Mouse (Mus musculus) embryonic facial prominence, embryonic 12.5 days (tissue): ENCODE measurements around the gene Fcnb. TPM values are rescaled to one million over a fixed set of nuclear protein-coding genes. Genes with fewer than 3 reads are reported as not detected.

ENCODE experiments used
- ATAC-seq: fragments of 200-750 bp; cut with Nextera tagmentation; 2 replicates; pipeline ENCODE4 v1.8.0; 2017; ENCODE audit not compliant: insufficient number of reproducible peaks, insufficient read depth, low FRiP score, low TSS enrichment
- H3K27ac ChIP-seq: fragments of 300-500 bp; sonication (generic); 2 replicates; pipeline ENCODE4 v1.5.1; 2016; ENCODE audit warnings: mild to moderate bottlenecking
- H3K27me3 ChIP-seq: fragments of 300-500 bp; sonication (generic); 2 replicates; pipeline ENCODE4 v1.6.1; 2016; ENCODE audit warnings: mild to moderate bottlenecking, moderate library complexity
- H3K36me3 ChIP-seq: fragments of 300-500 bp; sonication (generic); 2 replicates; pipeline ENCODE4 v1.6.1; 2016; ENCODE audit warnings: mild to moderate bottlenecking
- H3K4me1 ChIP-seq: fragments of 300-500 bp; sonication (generic); 2 replicates; pipeline ENCODE4 v1.6.1; 2016
- H3K4me2 ChIP-seq: fragments of 300-500 bp; sonication (generic); replicated peaks from 2 replicates; pipeline ENCODE4 v1.6.1; 2016; ENCODE audit warnings: mild to moderate bottlenecking, moderate library complexity
- H3K4me3 ChIP-seq: fragments of 300-500 bp; sonication (generic); 2 replicates; pipeline ENCODE4 v1.5.1; 2016; ENCODE audit warnings: mild to moderate bottlenecking
- H3K9ac ChIP-seq: fragments of 300-500 bp; sonication (generic); 2 replicates; pipeline ENCODE4 v1.6.1; 2016; ENCODE audit warnings: mild to moderate bottlenecking, moderate library complexity
- H3K9me3 ChIP-seq: fragments of 300-500 bp; sonication (generic); 2 replicates; pipeline ENCODE4 v1.6.1; 2016; ENCODE audit warnings: mild to moderate bottlenecking, moderate library complexity
- WGBS: fragments of 180-500 bp; shearing (Covaris S2); methylation state at CpG from one replicate; pipeline ENCODE4 v1.1.7; 2016; 5-methylcytosine and 5-hydroxymethylcytosine counted together
- polyA plus RNA-seq: library from polyadenylated mRNA; unstranded; fragments of >200 nt; fragmentation: Nextera tagmentation; extraction: Ambion mirVana; gene quantifications from 2 replicates; pipeline ENCODE4 v1.2.1, GENCODE M21; 2016

The Fcnb gene
- polyA plus RNA-seq, 1 experiment from 2014 or later = not detected

GRCm38 (mm10) chr2:28103653-28104052 is 19.0 kb upstream of the Fcnb start:
- Histone ChIP-seq H3K27ac (no peak overlapping the region), H3K9ac (no peak overlapping the region), H3K9me3 (no peaks in the 10 kb centered on the region), H3K36me3 (no peaks in the 10 kb centered on the region), H3K4me1 (peaks cover 5% of the 10 kb centered on the region), H3K4me2 (no peak overlapping the region), H3K27me3 (peaks cover 5% of the 10 kb centered on the region; the same call in 1 of the 2 replicates), H3K4me3 (no peak overlapping the region)
- no peak for ATAC-seq
- WGBS = 42% methylated on average over 2 of the region's 2 CpGs

DNA sequence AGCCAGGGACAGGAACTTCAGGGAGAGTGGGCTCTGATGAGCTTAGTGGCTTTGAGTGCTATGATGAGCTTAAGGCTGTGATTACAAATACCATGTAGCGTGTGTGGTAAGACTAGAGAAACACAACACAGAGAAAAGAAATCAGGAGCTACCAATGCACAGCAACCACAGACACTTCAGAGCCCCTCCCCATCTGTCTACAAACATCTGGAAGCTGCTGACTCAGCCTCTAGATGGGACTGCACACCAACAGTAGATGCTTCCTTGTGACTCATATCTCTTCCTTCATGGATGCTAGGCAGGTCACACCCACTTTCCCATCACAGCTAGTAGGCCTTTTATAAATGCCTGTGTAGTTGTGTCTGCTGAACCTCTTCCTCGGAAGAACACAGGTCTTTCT is 17.2 kb upstream of the Fcnb start:
- 89% methylated on average over 2 of the region's 2 CpGs for WGBS

GRCm38 (mm10) chr2:28100796-28101483 is 16.3 kb upstream of the Fcnb start:
- Histone ChIP-seq H3K9me3 (no peaks in the 10 kb centered on the region), H3K4me2 (no peak overlapping the region), H3K36me3 (no peaks in the 10 kb centered on the region), H3K27ac (no peak overlapping the region), H3K4me3 (no peak overlapping the region), H3K27me3 (peaks cover 5% of the 10 kb centered on the region; the same call in 1 of the 2 replicates), H3K9ac (no peak overlapping the region), H3K4me1 (peaks cover 8% of the 10 kb centered on the region)
- ATAC-seq = no peak
- 78% methylated on average over 9 of the region's 9 CpGs for WGBS

More for the DNA sequence above, 17.2 kb upstream of the Fcnb start:
- H3K9ac ChIP-seq = no peak overlapping the region
- H3K36me3 ChIP-seq = no peaks in the 10 kb centered on the region
- H3K27ac ChIP-seq = no peak overlapping the region
- no peaks in the 10 kb centered on the region for H3K9me3 ChIP-seq
- no peak overlapping the region for H3K4me2 ChIP-seq
- peaks cover 5% of the 10 kb centered on the region; the same call in 1 of the 2 replicates for H3K27me3 ChIP-seq
- H3K4me3 ChIP-seq = no peak overlapping the region
- H3K4me1 ChIP-seq = peaks cover 8% of the 10 kb centered on the region
- ATAC-seq = no peak

DNA sequence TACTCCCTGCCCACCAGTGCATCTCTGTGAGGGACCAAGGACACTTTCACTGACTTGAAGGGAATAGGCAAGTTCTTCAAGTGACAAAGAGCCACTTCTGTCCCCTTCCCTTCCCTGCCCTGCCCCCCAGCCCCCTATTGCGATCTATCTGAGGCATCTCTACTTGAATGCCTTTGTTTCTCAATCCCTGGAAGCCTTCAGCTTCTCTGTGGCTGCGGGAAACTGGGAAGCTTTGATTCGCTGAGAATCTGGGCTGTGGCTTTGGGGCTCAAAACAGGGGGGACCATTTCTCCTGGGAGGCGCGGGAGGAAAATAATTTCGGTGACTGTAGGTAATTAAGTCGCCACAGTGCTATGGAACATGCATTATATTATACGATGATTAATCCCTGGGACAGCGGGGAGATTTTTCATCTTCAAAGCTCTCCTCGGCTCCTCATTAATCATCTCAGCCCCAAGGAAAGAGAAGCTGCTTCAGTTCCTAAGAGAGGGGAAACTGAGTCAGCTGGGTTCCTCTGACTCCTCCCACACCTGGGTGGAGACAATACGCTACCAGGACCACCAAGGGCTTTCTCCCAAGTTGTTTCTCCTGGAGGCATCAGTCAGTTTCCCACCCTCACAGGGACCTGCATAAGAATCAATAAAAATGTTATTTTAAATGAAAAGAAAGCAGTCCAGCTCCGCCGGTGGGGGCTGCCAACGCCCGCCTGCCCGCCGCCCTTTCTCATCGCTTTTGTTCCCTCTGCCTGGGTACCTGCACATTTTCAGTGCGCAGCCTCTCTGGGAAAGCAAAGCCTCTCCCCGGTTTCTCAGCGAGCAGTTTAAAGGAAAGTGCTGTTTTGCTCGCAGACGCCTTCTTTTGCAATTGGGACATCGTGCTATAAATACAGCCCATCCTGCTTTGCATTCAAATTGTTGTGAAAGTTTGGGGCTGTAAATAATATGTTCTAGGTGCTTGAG is 14.1 kb upstream of the Fcnb start:
- 0 out of 2 replicates have a peak, but pooled peaks have one; percentile 15 for ATAC-seq
- H3K27ac ChIP-seq = no peak overlapping the region

GRCm38 (mm10) chr2:28096751-28097309 is 12.1 kb upstream of the Fcnb start:
- Histone ChIP-seq H3K27ac (no peak overlapping the region), H3K4me2 (no peak overlapping the region), H3K9ac (no peak overlapping the region), H3K36me3 (no peaks in the 10 kb centered on the region), H3K27me3 (peaks cover 5% of the 10 kb centered on the region; the same call in 1 of the 2 replicates), H3K4me3 (no peak overlapping the region), H3K9me3 (no peaks in the 10 kb centered on the region), H3K4me1 (peaks cover 8% of the 10 kb centered on the region)
- WGBS = 85% methylated on average over 6 of the region's 6 CpGs
- no peak for ATAC-seq

More for the DNA sequence above, 14.1 kb upstream of the Fcnb start:
- Histone ChIP-seq H3K4me3 (peak overlapping the region; percentile 22), H3K4me2 (peak overlapping the region; percentile 57), H3K9ac (peak overlapping the region; percentile 9; the same call in 1 of the 2 replicates), H3K9me3 (no peaks in the 10 kb centered on the region), H3K36me3 (no peaks in the 10 kb centered on the region), H3K27me3 (peaks cover 5% of the 10 kb centered on the region; the same call in 1 of the 2 replicates), H3K4me1 (peaks cover 8% of the 10 kb centered on the region)
- 6% methylated on average over 24 of the region's 24 CpGs for WGBS

DNA sequence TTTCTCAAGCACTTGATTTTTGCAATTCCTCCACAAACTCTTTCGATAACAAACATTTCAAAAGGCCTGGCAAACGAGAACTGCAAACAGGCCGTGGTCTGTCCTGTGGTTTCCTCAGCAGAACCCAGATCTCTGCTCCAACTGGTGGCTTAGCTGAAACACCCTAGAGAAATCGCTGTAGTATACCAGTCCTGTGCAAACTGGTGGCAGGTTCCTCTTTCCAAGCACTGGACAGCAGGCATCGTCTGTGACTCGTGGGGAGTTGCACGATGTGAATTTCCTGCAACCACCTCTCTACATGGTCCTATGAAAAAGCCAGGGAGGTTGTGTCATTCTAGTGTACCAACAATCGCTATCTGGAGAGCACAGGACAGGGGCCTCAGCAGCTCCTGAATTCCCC is 7.4 kb upstream of the Fcnb start:
- ATAC-seq = no peak
- H3K27me3 ChIP-seq = no peaks in the 10 kb centered on the region
- H3K27ac ChIP-seq = no peak overlapping the region
- no peaks in the 10 kb centered on the region for H3K9me3 ChIP-seq
- no peak overlapping the region for H3K4me2 ChIP-seq
- 91% methylated on average over 8 of the region's 8 CpGs for WGBS
- H3K4me3 ChIP-seq = no peak overlapping the region
- no peaks in the 10 kb centered on the region for H3K36me3 ChIP-seq
- H3K4me1 ChIP-seq = peaks cover 9% of the 10 kb centered on the region
- no peak overlapping the region for H3K9ac ChIP-seq

GRCm38 (mm10) chr2:28091042-28091441 is 6.4 kb upstream of the Fcnb start:
- Histone ChIP-seq H3K9ac (no peak overlapping the region), H3K27me3 (no peaks in the 10 kb centered on the region), H3K4me1 (peaks cover 9% of the 10 kb centered on the region), H3K4me2 (no peak overlapping the region), H3K4me3 (no peak overlapping the region), H3K27ac (no peak overlapping the region), H3K9me3 (no peaks in the 10 kb centered on the region), H3K36me3 (no peaks in the 10 kb centered on the region)
- ATAC-seq = no peak
- WGBS = 82% methylated on average over 6 of the region's 6 CpGs

DNA sequence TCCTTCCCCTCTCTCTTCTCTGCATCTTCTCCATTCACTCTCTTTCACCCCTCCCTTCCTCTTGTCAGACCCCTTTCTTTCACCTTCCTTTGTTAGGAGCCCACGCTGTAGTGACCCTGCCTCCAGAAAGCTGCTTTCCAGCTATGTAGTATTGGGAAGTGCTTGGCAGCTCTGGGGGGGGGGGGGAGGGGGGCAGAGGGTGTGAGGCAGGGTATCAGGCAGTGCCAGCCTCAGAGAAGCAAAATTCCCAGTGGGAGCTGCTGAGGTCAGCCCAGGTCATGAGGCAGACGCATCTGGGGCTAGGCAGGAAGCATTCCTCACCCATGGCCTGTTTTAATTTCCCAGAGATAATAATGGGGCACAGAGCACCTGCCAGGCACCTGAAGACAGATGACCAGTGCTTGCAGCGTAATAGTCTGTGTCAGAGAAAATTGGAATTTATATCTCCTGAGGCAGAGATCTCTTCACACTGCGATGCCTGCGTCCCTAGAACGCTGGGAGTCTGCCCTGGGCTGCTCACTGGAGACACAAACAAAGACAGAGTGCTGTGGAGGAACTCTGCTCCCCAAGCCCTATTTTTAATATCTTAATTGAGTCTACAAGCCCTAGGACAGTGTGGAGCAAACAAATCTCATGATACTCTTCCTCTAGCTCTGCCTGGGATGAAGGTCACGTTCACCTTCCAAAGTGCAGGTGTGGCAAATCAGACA is 5.8 kb upstream of the Fcnb start:
- no peak overlapping the region for H3K4me3 ChIP-seq
- H3K4me1 ChIP-seq = peaks cover 9% of the 10 kb centered on the region
- H3K27ac ChIP-seq = no peak overlapping the region
- ATAC-seq = no peak
- 55% methylated on average over 7 of the region's 7 CpGs for WGBS
- no peak overlapping the region for H3K9ac ChIP-seq
- H3K36me3 ChIP-seq = no peaks in the 10 kb centered on the region
- H3K9me3 ChIP-seq = no peaks in the 10 kb centered on the region
- no peak overlapping the region for H3K4me2 ChIP-seq
- H3K27me3 ChIP-seq = no peaks in the 10 kb centered on the region

DNA sequence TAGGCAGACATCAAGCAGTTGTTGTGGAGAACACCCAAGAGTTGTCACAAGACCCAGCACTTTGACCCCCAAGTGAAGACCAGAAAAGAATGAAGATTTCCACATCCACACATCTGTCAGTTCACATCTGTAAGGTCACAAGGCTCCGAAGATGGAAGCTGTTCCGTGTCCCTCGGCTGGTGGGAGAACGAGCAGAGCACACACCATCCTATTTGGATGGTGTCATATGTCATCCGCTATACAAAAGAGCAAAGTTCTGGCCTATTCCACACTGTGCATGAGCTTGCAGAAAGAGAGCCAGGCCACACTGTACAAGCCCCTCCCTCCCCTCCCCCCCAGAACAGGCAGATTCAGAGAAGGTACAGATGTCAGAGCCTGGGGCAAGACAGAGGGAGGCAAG is 4.4 kb upstream of the Fcnb start:
- H3K27ac ChIP-seq = no peak overlapping the region
- H3K4me2 ChIP-seq = no peak overlapping the region
- no peak overlapping the region for H3K4me3 ChIP-seq
- H3K9ac ChIP-seq = no peak overlapping the region
- no peaks in the 10 kb centered on the region for H3K27me3 ChIP-seq
- no peak; the same call in 1 of the 2 replicates for ATAC-seq
- H3K9me3 ChIP-seq = no peaks in the 10 kb centered on the region
- 29% methylated on average over 5 of the region's 5 CpGs for WGBS
- H3K36me3 ChIP-seq = no peaks in the 10 kb centered on the region
- peaks cover 9% of the 10 kb centered on the region for H3K4me1 ChIP-seq

- no peak overlapping the region for H3K9ac ChIP-seq
- no peak for ATAC-seq
- no peaks in the 10 kb centered on the region for H3K27me3 ChIP-seq
- no peaks in the 10 kb centered on the region for H3K9me3 ChIP-seq
- 76% methylated on average over 10 of the region's 10 CpGs for WGBS
- no peaks in the 10 kb centered on the region for H3K36me3 ChIP-seq
- H3K27ac ChIP-seq = no peak overlapping the region
- no peak overlapping the region for H3K4me2 ChIP-seq
- peaks cover 9% of the 10 kb centered on the region for H3K4me1 ChIP-seq
- no peak overlapping the region for H3K4me3 ChIP-seq
Observed at GRCm38 (mm10) chr2:28086112-28086511, 1.4 kb upstream of the Fcnb start.

DNA sequence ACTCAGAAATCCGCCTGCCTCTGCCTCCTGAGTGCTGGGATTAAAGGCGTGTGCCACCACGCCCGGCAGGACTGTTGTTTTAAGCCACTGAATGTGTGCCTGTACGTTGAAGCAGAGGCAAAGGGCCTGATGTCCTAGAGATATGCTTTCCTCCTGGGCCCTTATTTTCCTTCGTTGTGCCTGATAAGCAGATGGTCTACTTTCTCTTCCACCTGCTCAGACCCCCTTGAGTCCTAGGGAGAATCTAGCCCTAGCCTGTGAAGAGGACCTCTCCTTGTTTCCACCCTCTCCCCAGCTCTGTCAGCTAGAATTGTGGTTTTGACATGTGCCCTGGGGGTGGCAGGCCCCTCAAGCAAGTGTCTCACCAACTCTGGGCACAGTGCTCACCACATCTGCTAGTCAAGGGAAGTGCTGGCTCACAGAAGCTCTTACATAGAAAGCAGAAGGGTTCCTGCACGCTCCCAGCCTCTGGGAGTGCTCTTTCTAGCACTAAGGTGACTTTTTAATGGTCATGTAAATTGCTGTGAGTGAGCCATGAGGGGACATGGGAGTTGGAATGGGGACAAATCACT is 9.0 kb downstream of the Fcnb start:
- H3K27me3 ChIP-seq = no peaks in the 10 kb centered on the region
- no peaks in the 10 kb centered on the region for H3K4me1 ChIP-seq
- no peak overlapping the region for H3K4me3 ChIP-seq
- no peak for ATAC-seq
- no peak overlapping the region for H3K9ac ChIP-seq
- H3K4me2 ChIP-seq = no peak overlapping the region
- no peaks in the 10 kb centered on the region for H3K36me3 ChIP-seq
- WGBS = 81% methylated on average over 7 of the region's 7 CpGs
- H3K9me3 ChIP-seq = no peaks in the 10 kb centered on the region
- no peak overlapping the region for H3K27ac ChIP-seq
